Mouse (Mus musculus): ENCODE results near the gene Gm19668.
"Not testable (repeated sequence)": the region's sequence is repeated elsewhere in the genome, so short reads cannot be mapped to it uniquely, and the experiment has no call there.

Gene Gm19668

DNA sequence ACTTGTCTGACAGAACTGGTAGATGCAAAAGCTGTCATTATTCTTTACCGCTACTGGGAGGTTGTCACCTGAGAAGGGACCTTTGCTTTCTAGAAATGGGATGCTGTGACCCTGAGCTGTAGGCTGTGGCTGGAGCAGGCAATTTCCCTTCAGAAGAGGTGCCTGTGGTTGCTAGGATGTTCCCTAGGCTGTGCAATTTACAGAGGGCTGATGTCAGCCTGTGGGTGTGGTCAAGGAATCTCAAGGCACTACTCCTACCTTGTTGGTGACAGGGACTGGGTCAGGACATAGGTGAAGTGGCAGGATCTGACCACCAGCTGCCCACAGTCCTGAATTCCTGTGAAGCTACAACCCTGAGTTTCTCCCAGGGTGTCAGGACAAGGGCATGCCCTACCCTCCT lies 29.2 kb downstream of the Gm19668 start:
- DNase-seq (ENCODE audit: low spot score) = no peak

- not testable (repeated sequence) for DNase-seq (ENCODE audit: low spot score)
These were observed 39.4 kb downstream of the Gm19668 start, which contains the start of gene Gm3233 for GRCm38 (mm10) chr10:77759582-77759981. TSS of gene Gm3233 (minus strand) at chr10:77759682.

- no peak for DNase-seq (ENCODE audit: low spot score)
These were observed 45.5 kb downstream of the Gm19668 start for GRCm38 (mm10) chr10:77753448-77753847.

DNA sequence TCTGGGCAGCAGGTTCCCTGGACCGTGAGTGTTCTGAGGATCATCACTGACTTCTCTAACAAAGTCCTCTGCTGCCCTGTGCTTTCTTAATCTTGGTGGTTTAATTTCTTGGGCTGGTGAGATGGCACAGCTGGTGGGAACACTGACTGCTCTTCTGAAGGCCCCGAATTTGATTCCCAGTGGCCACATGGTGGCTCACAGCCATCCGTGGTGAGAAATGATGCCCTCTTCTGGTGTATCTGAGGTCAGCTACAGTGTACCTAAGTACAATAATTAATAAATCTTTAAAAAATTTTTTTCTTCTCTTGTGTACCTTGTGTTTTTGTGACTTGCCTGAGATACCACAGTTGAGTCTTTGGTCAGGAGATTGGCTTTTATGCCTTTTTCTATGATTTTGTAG lies 46.6 kb downstream of the Gm19668 start:
- DNase-seq (ENCODE audit: low spot score) = not testable (repeated sequence)

DNA sequence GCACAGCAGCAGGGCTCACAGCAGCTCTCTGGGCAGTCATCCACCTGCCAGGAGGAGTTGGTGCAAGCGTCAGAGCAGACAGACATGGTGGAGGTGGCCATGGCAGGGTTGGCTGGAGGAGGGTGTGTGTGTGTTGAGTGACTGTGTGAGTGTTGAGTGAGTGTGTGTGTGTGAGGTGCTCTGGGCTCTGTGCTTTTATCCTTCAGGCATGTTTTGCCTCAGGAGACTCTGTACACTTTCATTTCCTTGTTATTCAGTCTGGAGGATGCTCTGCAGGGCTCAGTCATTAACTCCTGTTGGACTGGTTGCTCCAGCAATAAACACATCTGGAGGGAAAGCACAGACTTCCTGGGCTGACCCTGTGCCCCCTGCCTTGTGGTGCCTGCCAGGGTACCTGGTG lies 47.7 kb downstream of the Gm19668 start, which contains the start of gene Gm9736:
Gene Gm9736 (minus strand): TSS at position 101 of the 400 bp plus-strand sequence.
- DNase-seq (ENCODE audit: low spot score) = not testable (repeated sequence)

DNA sequence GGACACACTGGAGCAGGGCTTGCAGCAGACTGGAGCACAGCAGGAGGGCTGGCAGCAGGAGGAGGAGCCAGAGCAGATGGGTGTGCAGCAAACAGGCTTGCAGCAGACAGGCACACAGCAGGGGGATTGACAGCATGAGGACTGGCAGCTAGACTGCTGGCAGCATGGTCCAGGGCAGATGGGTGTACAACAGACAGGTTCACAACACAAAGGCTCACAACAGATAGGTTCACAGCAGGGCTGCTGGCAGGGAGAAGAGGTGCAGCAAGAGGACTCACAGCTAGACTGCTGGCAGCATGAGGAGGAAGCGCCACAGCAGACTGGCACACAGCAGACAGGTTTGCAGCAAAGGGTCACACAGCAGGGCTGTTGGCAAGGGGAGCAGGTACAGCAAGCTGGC lies 48.2 kb downstream of the Gm19668 start:
- not testable (repeated sequence) for DNase-seq (ENCODE audit: low spot score)
